Mouse (Mus musculus) liver, embryonic 14.5 days (tissue): ENCODE measurements around the gene Slc39a3. TPM values are rescaled to one million over a fixed set of nuclear protein-coding genes. Genes with fewer than 3 reads are reported as not detected.

Experiments used
- ATAC-seq: fragments of 200-750 bp; cut with Nextera tagmentation; 2 replicates; pipeline ENCODE4 v1.8.0; 2017; ENCODE audit warnings: moderate number of reproducible peaks, mild to moderate bottlenecking, moderate library complexity; ENCODE audit not compliant: insufficient read depth
- DNase-seq, 3 experiments: peaks; one replicate each; pipeline ENCODE4 v3.0.0-alpha.2; 2012 to 2013; ENCODE audit warnings: low read depth in 3 of 3, low spot score in 3 of 3
- H3K27ac ChIP-seq: fragments of 300-500 bp; sonication (generic); 2 replicates; pipeline ENCODE4 v1.5.1; 2014; ENCODE audit warnings: moderate library complexity, mild to moderate bottlenecking, control low read depth, inconsistent platforms
- H3K27me3 ChIP-seq: fragments of 300-500 bp; sonication (generic); 2 replicates; pipeline ENCODE4 v1.6.1; 2014; ENCODE audit warnings: mild to moderate bottlenecking, low read length, moderate library complexity; ENCODE audit not compliant: control insufficient read depth, insufficient read depth
- H3K36me3 ChIP-seq: fragments of 300-500 bp; sonication (generic); replicated peaks from 2 replicates; pipeline ENCODE4 v1.6.1; 2014; ENCODE audit warnings: low read depth; ENCODE audit not compliant: control insufficient read depth, insufficient read depth
- H3K4me1 ChIP-seq, 2 experiments: fragments of 200-500 bp in 1 of 2; fragments of 300-500 bp in 1 of 2; sonication (generic) in 1 of 2; replicated peaks; 2 replicates each; pipeline ENCODE4 v1.6.1; 2012 to 2014; ENCODE audit warnings: antibody characterized with exemption in 1 of 2, inconsistent platforms in 1 of 2, low read length in 1 of 2; ENCODE audit not compliant: control insufficient read depth in 2 of 2, insufficient read depth in 2 of 2
- H3K4me2 ChIP-seq: fragments of 300-500 bp; sonication (generic); 2 replicates; pipeline ENCODE4 v1.6.1; 2014; ENCODE audit warnings: low read depth, mild to moderate bottlenecking, control low read depth, moderate library complexity
- H3K4me3 ChIP-seq, 2 experiments: fragments of 200-500 bp in 1 of 2; fragments of 300-500 bp in 1 of 2; sonication (generic) in 1 of 2; 2 replicates each; pipeline ENCODE4 v1.5.1; 2012 to 2014; ENCODE audit warnings: low read depth in 2 of 2, low read length in 2 of 2, mild to moderate bottlenecking in 2 of 2, control low read depth in 1 of 2, inconsistent platforms in 1 of 2, moderate library complexity in 1 of 2; ENCODE audit not compliant: insufficient read depth in 1 of 2
- H3K9ac ChIP-seq: fragments of 300-500 bp; sonication (generic); replicated peaks from 2 replicates; pipeline ENCODE4 v1.6.1; 2014; ENCODE audit warnings: mild to moderate bottlenecking, control low read depth, moderate library complexity
- H3K9me3 ChIP-seq: fragments of 300-500 bp; sonication (generic); 2 replicates; pipeline ENCODE4 v1.6.1; 2016; ENCODE audit warnings: low read length, mixed read lengths; ENCODE audit not compliant: control insufficient read depth
- CTCF ChIP-seq: IDR thresholded peaks from 2 replicates; pipeline ENCODE4 v1.5.1; 2016; ENCODE audit warnings: antibody characterized with exemption, low read depth, control low read depth
- EP300 ChIP-seq: IDR thresholded peaks from 2 replicates; pipeline ENCODE4 v1.6.1; 2016; ENCODE audit warnings: antibody characterized with exemption, low read depth
- WGBS: fragments of 180-500 bp; shearing (Covaris S2); extraction: QIAGEN DNeasy Blood & Tissue Kit; methylation state at CpG from one replicate; pipeline ENCODE4 v1.1.7; 2014; ENCODE audit not compliant: insufficient replicate concordance; 5-methylcytosine and 5-hydroxymethylcytosine counted together
- polyA plus RNA-seq, 2 experiments: library from polyadenylated mRNA; depleted of rRNA in 1 of 2; stranded (reverse) in 1 of 2; unstranded in 1 of 2; fragments of >200 nt; fragmentation: Nextera tagmentation in 1 of 2; extraction: Ambion mirVana in 1 of 2; gene quantifications; 2 replicates each; pipeline versions ENCODE4 v1.2.1 to v1.2.3; 2012 to 2014

Slc39a3 gene
- polyA plus RNA-seq, 2 experiments, result 2.7 to 4.4 TPM

DNA sequence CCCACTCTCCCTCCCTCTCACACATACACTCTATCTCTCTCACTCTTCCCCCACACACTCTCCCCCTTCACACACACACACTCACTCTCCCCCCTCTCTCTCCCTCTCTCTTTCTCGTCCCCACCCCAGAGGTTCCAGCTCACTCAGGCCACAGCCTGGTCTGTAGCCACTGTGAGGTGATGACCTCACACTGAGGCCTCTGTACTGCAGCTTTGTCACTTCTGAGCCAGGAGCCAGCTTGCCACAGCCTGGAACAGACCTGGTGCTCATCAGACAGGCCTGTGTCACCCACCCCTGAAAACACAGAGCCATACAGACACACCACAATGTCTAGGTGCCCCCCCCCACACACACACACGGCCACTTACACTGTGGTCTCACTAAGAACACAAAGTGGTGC, 17.0 kb downstream of the Slc39a3 start:
- WGBS, result 47% methylated on average over 2 of the region's 2 CpGs
- H3K27me3 ChIP-seq, result peaks cover 25% of the 10 kb centered on the region
- DNase-seq (no peak), ATAC-seq (no peak)
- no peaks in the 10 kb centered on the region for H3K36me3 ChIP-seq
- no peak overlapping the region for H3K9ac ChIP-seq
- no peaks in the 10 kb centered on the region for H3K9me3 ChIP-seq
- no peak overlapping the region for H3K27ac ChIP-seq
- peaks cover 1% of the 10 kb centered on the region in 2 experiments; a peak in 2 of 4 replicates for H3K4me1 ChIP-seq
- no peak overlapping the region for H3K4me2 ChIP-seq
- TF ChIP-seq EP300, result no peak
- TF ChIP-seq CTCF, result no peak
- H3K4me3 ChIP-seq, result no peak overlapping the region

DNA sequence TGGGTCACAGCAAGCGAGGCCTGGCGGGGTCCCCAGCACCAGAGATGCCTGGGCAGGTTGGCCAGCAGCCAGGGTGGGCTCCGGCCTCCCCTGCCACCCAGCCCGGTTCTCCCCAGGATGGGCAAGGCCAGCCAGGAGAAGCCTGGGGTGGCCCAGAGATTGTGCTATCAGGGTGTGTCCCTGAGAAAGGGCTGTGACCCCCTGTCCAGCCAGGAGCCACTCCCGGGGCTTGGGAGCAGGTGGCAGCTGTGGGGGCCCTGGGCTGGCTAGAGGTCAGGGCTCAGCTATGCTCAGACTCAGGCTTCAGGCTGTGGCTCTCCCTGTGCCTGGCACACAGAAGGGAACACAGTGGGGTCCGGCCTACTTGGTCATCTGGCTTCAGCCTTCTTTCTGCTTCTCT, 17.5 kb downstream of the Slc39a3 start:
- Histone ChIP-seq H3K4me1 (peaks cover 2 to 5% of the 10 kb centered on the region in 2 experiments; a peak in 2 of 4 replicates), H3K9me3 (no peaks in the 10 kb centered on the region), H3K4me2 (no peak overlapping the region), H3K4me3 (no peak overlapping the region), H3K9ac (no peak overlapping the region), H3K27me3 (peaks cover 20% of the 10 kb centered on the region), H3K27ac (no peak overlapping the region), H3K36me3 (no peaks in the 10 kb centered on the region)
- TF ChIP-seq CTCF, result no peak
- no peak for TF ChIP-seq EP300
- WGBS, result 54% methylated on average over 6 of the region's 6 CpGs
- no peak for DNase-seq
- no peak for ATAC-seq

DNA sequence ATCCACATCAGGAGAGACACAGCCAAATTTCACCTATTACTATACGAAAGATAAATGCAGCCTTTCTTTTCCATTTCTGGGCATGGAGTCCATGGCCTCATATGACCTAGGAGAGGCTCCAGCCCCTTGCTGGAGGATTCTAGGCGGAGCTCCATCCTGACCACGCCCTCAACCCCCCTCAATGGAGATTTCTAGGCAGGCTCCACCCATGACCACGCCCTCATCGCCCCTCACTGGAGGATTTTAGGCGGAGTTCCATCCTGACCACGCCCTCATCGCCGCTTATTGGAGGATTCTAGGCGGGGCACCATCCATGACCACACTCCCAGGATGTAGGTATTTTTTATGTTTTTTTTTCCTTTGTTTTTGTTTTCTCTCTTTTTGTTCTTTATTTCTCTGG, 18.9 kb downstream of the Slc39a3 start:
- H3K9ac ChIP-seq, result no peak overlapping the region
- no peaks in the 10 kb centered on the region for H3K36me3 ChIP-seq
- peaks cover 5 to 7% of the 10 kb centered on the region in 2 experiments; a peak in 3 of 4 replicates for H3K4me1 ChIP-seq
- ATAC-seq (no peak), DNase-seq (peak; percentile 41 to 56 (median 49))
- peaks cover 12% of the 10 kb centered on the region for H3K27me3 ChIP-seq
- no peak overlapping the region for H3K4me3 ChIP-seq
- no peak overlapping the region for H3K4me2 ChIP-seq
- WGBS, result 28% methylated on average over 10 of the region's 10 CpGs
- TF ChIP-seq CTCF (no peak), EP300 (no peak)
- H3K27ac ChIP-seq, result no peak overlapping the region
- no peaks in the 10 kb centered on the region for H3K9me3 ChIP-seq

DNA sequence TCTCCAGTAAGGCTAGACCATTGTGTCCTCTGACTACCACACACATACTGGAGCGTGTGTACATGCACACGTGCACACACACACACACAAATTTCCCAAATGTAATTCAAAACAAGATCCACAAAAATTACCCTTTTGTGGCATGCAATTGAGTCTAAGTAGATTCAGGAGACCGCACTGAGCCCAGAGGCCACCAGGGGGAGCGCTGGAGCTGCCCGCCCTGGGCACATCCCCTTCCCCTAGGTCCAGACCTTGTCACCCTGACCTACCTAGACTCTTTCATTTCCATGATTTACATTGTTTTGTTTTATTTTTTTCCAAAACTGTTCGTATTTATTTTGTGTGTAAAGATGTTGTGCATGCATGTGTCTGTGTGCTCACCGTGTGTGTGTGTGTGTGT, 20.6 kb downstream of the Slc39a3 start:
- H3K36me3 ChIP-seq, result no peaks in the 10 kb centered on the region
- no peak for ATAC-seq
- H3K27me3 ChIP-seq, result no peaks in the 10 kb centered on the region; the same call in 1 of the 2 replicates
- no peak overlapping the region for H3K9ac ChIP-seq
- no peak overlapping the region for H3K27ac ChIP-seq
- no peak overlapping the region for H3K4me3 ChIP-seq
- peaks cover 5 to 7% of the 10 kb centered on the region in 2 experiments; a peak in 3 of 4 replicates for H3K4me1 ChIP-seq
- DNase-seq, result no peak
- 5% methylated on average over 7 of the region's 7 CpGs for WGBS
- H3K4me2 ChIP-seq, result no peak overlapping the region
- TF ChIP-seq CTCF (peak; percentile 91), EP300 (no peak)
- no peaks in the 10 kb centered on the region for H3K9me3 ChIP-seq

DNA sequence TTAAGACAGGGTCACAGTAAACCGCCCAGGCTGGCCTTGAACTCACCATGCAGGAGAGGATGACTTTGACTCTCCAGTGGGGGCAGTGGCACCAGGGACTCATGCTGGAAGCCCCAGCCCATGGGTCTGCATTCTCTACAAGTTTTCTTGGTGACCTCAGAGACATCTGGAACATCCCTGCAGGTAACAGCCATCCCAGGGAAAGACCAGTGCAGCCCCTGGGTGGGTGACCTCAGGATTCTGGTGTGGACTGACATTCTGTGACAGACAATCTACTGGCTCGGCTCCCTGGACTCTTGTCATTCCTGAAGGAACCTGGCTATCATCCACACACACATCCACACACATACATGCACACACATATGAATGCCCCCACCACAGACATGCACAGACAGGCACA, 21.6 kb downstream of the Slc39a3 start:
- DNase-seq, result no peak
- 57% methylated on average over 2 of the region's 2 CpGs for WGBS
- no peak overlapping the region for H3K4me3 ChIP-seq
- H3K27me3 ChIP-seq, result no peaks in the 10 kb centered on the region; the same call in 1 of the 2 replicates
- TF ChIP-seq CTCF, result no peak
- TF ChIP-seq EP300, result no peak
- H3K9ac ChIP-seq, result no peak overlapping the region
- ATAC-seq, result no peak
- H3K4me1 ChIP-seq, result peaks cover 5 to 7% of the 10 kb centered on the region in 2 experiments; a peak in 3 of 4 replicates
- no peak overlapping the region for H3K4me2 ChIP-seq
- H3K27ac ChIP-seq, result no peak overlapping the region
- no peaks in the 10 kb centered on the region for H3K36me3 ChIP-seq
- no peaks in the 10 kb centered on the region for H3K9me3 ChIP-seq
